Mouse (Mus musculus) hindbrain, embryonic 12.5 days (tissue): ENCODE measurements around the gene Hmga2. TPM values are rescaled to one million over a fixed set of nuclear protein-coding genes. Genes with fewer than 3 reads are reported as not detected.

Experiments used
- ATAC-seq: fragments of 200-750 bp; cut with Nextera tagmentation; 2 replicates; pipeline ENCODE4 v1.8.0; 2017; ENCODE audit warnings: moderate TSS enrichment; ENCODE audit not compliant: low FRiP score
- H3K27ac ChIP-seq: fragments of 300-500 bp; sonication (generic); 2 replicates; pipeline ENCODE4 v1.5.1; 2016; ENCODE audit warnings: mild to moderate bottlenecking
- H3K27me3 ChIP-seq: fragments of 300-500 bp; sonication (generic); 2 replicates; pipeline ENCODE4 v1.6.1; 2016; ENCODE audit warnings: mild to moderate bottlenecking
- H3K36me3 ChIP-seq: fragments of 300-500 bp; sonication (generic); 2 replicates; pipeline ENCODE4 v1.6.1; 2016; ENCODE audit warnings: mild to moderate bottlenecking
- H3K4me1 ChIP-seq: fragments of 300-500 bp; sonication (generic); 2 replicates; pipeline ENCODE4 v1.6.1; 2016
- H3K4me2 ChIP-seq: fragments of 300-500 bp; sonication (generic); replicated peaks from 2 replicates; pipeline ENCODE4 v1.6.1; 2016; ENCODE audit warnings: mild to moderate bottlenecking
- H3K4me3 ChIP-seq: fragments of 300-500 bp; sonication (generic); 2 replicates; pipeline ENCODE4 v1.5.1; 2016; ENCODE audit warnings: mild to moderate bottlenecking
- H3K9ac ChIP-seq: fragments of 300-500 bp; sonication (generic); 2 replicates; pipeline ENCODE4 v1.6.1; 2016; ENCODE audit warnings: mild to moderate bottlenecking, moderate library complexity
- H3K9me3 ChIP-seq: fragments of 300-500 bp; sonication (generic); replicated peaks from 2 replicates; pipeline ENCODE4 v1.6.1; 2016; ENCODE audit warnings: mild to moderate bottlenecking
- WGBS: fragments of 180-500 bp; shearing (Covaris S2); methylation state at CpG from one replicate; pipeline ENCODE4 v1.1.7; 2016; 5-methylcytosine and 5-hydroxymethylcytosine counted together
- polyA plus RNA-seq: library from polyadenylated mRNA; unstranded; fragments of >200 nt; fragmentation: Nextera tagmentation; extraction: Ambion mirVana; gene quantifications from 2 replicates; pipeline ENCODE4 v1.2.1, GENCODE M21; 2016

Hmga2 gene
- polyA plus RNA-seq, 1 experiment from 2014 or later: 26.5 TPM

- Histone ChIP-seq H3K4me1 (no peaks in the 10 kb centered on the region), H3K9me3 (peaks cover 13% of the 10 kb centered on the region), H3K36me3 (no peaks in the 10 kb centered on the region), H3K27me3 (no peaks in the 10 kb centered on the region), H3K4me3 (no peak overlapping the region), H3K4me2 (no peak overlapping the region), H3K27ac (no peak overlapping the region), H3K9ac (no peak overlapping the region)
- WGBS: 92% methylated on average over 3 of the region's 3 CpGs
- ATAC-seq: no peak
Measured at GRCm38 (mm10) chr10:120489611-120490010, 13.3 kb upstream of the Hmga2 start.

GRCm38 (mm10) chr10:120488526-120488925 lies 12.3 kb upstream of the Hmga2 start:
- no peak overlapping the region for H3K27ac ChIP-seq
- H3K4me1 ChIP-seq: no peaks in the 10 kb centered on the region
- ATAC-seq: no peak
- H3K9ac ChIP-seq: no peak overlapping the region
- H3K27me3 ChIP-seq: no peaks in the 10 kb centered on the region
- H3K4me2 ChIP-seq: no peak overlapping the region
- WGBS: 65% methylated on average over 4 of the region's 4 CpGs
- H3K36me3 ChIP-seq: no peaks in the 10 kb centered on the region
- H3K9me3 ChIP-seq: peaks cover 13% of the 10 kb centered on the region
- no peak overlapping the region for H3K4me3 ChIP-seq

- no peaks in the 10 kb centered on the region for H3K4me1 ChIP-seq
- no peak overlapping the region for H3K4me2 ChIP-seq
- no peaks in the 10 kb centered on the region for H3K36me3 ChIP-seq
- peaks cover 13% of the 10 kb centered on the region for H3K9me3 ChIP-seq
- ATAC-seq: no peak
- H3K4me3 ChIP-seq: no peak overlapping the region
- 89% methylated on average over 1 of the region's 1 CpGs for WGBS
- no peak overlapping the region for H3K9ac ChIP-seq
- H3K27ac ChIP-seq: no peak overlapping the region
- no peaks in the 10 kb centered on the region for H3K27me3 ChIP-seq
Measured at GRCm38 (mm10) chr10:120487881-120488280, 11.6 kb upstream of the Hmga2 start.

GRCm38 (mm10) chr10:120485461-120485860 lies 9.2 kb upstream of the Hmga2 start:
- no peak for ATAC-seq
- no peak overlapping the region for H3K9ac ChIP-seq
- H3K4me3 ChIP-seq: no peak overlapping the region
- no peak overlapping the region for H3K27ac ChIP-seq
- H3K4me1 ChIP-seq: no peaks in the 10 kb centered on the region
- no peaks in the 10 kb centered on the region for H3K27me3 ChIP-seq
- H3K4me2 ChIP-seq: no peak overlapping the region
- H3K9me3 ChIP-seq: peaks cover 13% of the 10 kb centered on the region
- WGBS: 86% methylated on average over 1 of the region's 1 CpGs
- H3K36me3 ChIP-seq: no peaks in the 10 kb centered on the region

- 85% methylated on average over 4 of the region's 4 CpGs for WGBS
- peaks cover 13% of the 10 kb centered on the region for H3K9me3 ChIP-seq
- no peak overlapping the region for H3K4me2 ChIP-seq
- no peaks in the 10 kb centered on the region for H3K4me1 ChIP-seq
- H3K27me3 ChIP-seq: no peaks in the 10 kb centered on the region
- H3K27ac ChIP-seq: no peak overlapping the region
- no peak overlapping the region for H3K4me3 ChIP-seq
- ATAC-seq: no peak
- no peaks in the 10 kb centered on the region for H3K36me3 ChIP-seq
- H3K9ac ChIP-seq: no peak overlapping the region
Measured at GRCm38 (mm10) chr10:120484144-120484543, 7.9 kb upstream of the Hmga2 start.

GRCm38 (mm10) chr10:120478164-120478563 lies 1.9 kb upstream of the Hmga2 start:
- no peak for ATAC-seq
- Histone ChIP-seq H3K9me3 (no peaks in the 10 kb centered on the region), H3K9ac (no peak overlapping the region), H3K27me3 (peaks cover 9% of the 10 kb centered on the region; the same call in 1 of the 2 replicates), H3K4me1 (peaks cover 20% of the 10 kb centered on the region), H3K36me3 (no peaks in the 10 kb centered on the region), H3K4me3 (peak overlapping the region; percentile 82), H3K27ac (no peak overlapping the region), H3K4me2 (peak overlapping the region; percentile 96)
- WGBS: under 1% methylated on average over 16 of the region's 16 CpGs

GRCm38 (mm10) chr10:120477501-120477900 lies 1.2 kb upstream of the Hmga2 start:
- no peak for ATAC-seq
- peak overlapping the region; percentile 89 for H3K9ac ChIP-seq
- peaks cover 10% of the 10 kb centered on the region; the same call in 1 of the 2 replicates for H3K27me3 ChIP-seq
- H3K4me2 ChIP-seq: peak overlapping the region; percentile 96
- peaks cover 22% of the 10 kb centered on the region for H3K4me1 ChIP-seq
- H3K36me3 ChIP-seq: no peaks in the 10 kb centered on the region
- peak overlapping the region; percentile 82 for H3K4me3 ChIP-seq
- under 1% methylated on average over 21 of the region's 21 CpGs for WGBS
- peak overlapping the region; percentile 89; the same call in 1 of the 2 replicates for H3K27ac ChIP-seq
- no peaks in the 10 kb centered on the region for H3K9me3 ChIP-seq

- peaks cover 22% of the 10 kb centered on the region for H3K4me1 ChIP-seq
- peak overlapping the region; percentile 89 for H3K9ac ChIP-seq
- peak; percentile 63 for ATAC-seq
- H3K9me3 ChIP-seq: no peaks in the 10 kb centered on the region
- H3K27me3 ChIP-seq: peaks cover 10% of the 10 kb centered on the region; the same call in 1 of the 2 replicates
- H3K36me3 ChIP-seq: no peaks in the 10 kb centered on the region
- H3K4me3 ChIP-seq: peak overlapping the region; percentile 82
- H3K4me2 ChIP-seq: peak overlapping the region; percentile 96
- WGBS: under 1% methylated on average over 44 of the region's 52 CpGs
- peak overlapping the region; percentile 89 for H3K27ac ChIP-seq
Measured at GRCm38 (mm10) chr10:120476516-120477336, 457 bp upstream of the Hmga2 start.

GRCm38 (mm10) chr10:120475041-120475541 lies 1.2 kb downstream of the Hmga2 start:
- peak overlapping the region; percentile 89 for H3K9ac ChIP-seq
- H3K36me3 ChIP-seq: no peaks in the 10 kb centered on the region
- H3K27me3 ChIP-seq: peaks cover 10% of the 10 kb centered on the region; the same call in 1 of the 2 replicates
- WGBS: under 1% methylated on average over 45 of the region's 45 CpGs
- H3K4me1 ChIP-seq: peaks cover 22% of the 10 kb centered on the region
- peak overlapping the region; percentile 89 for H3K27ac ChIP-seq
- ATAC-seq: peak; percentile 35
- peak overlapping the region; percentile 82 for H3K4me3 ChIP-seq
- H3K4me2 ChIP-seq: peak overlapping the region; percentile 96
- no peaks in the 10 kb centered on the region for H3K9me3 ChIP-seq

- Histone ChIP-seq H3K36me3 (peaks cover 4% of the 10 kb centered on the region; the same call in 1 of the 2 replicates), H3K9me3 (no peaks in the 10 kb centered on the region), H3K4me1 (peaks cover 22% of the 10 kb centered on the region), H3K4me3 (peak overlapping the region; percentile 82), H3K27me3 (peaks cover 10% of the 10 kb centered on the region; the same call in 1 of the 2 replicates), H3K4me2 (peak overlapping the region; percentile 96), H3K9ac (peak overlapping the region; percentile 89), H3K27ac (peak overlapping the region; percentile 89; the same call in 1 of the 2 replicates)
- ATAC-seq: no peak
- WGBS: under 1% methylated on average over 20 of the region's 20 CpGs
Measured at GRCm38 (mm10) chr10:120474301-120474700, 2.0 kb downstream of the Hmga2 start.

GRCm38 (mm10) chr10:120473218-120473617 lies 3.1 kb downstream of the Hmga2 start:
- Histone ChIP-seq H3K4me1 (peaks cover 19% of the 10 kb centered on the region), H3K36me3 (peaks cover 8% of the 10 kb centered on the region; the same call in 1 of the 2 replicates), H3K9me3 (no peaks in the 10 kb centered on the region), H3K27me3 (peaks cover 4% of the 10 kb centered on the region; the same call in 1 of the 2 replicates), H3K4me3 (peak overlapping the region; percentile 82), H3K27ac (no peak overlapping the region), H3K4me2 (peak overlapping the region; percentile 96), H3K9ac (no peak overlapping the region)
- 25% methylated on average over 4 of the region's 4 CpGs for WGBS
- ATAC-seq: no peak

- H3K4me3 ChIP-seq: peak overlapping the region; percentile 82; the same call in 1 of the 2 replicates
- H3K36me3 ChIP-seq: peaks cover 8% of the 10 kb centered on the region; the same call in 1 of the 2 replicates
- no peaks in the 10 kb centered on the region for H3K9me3 ChIP-seq
- H3K9ac ChIP-seq: no peak overlapping the region
- H3K27ac ChIP-seq: no peak overlapping the region
- H3K27me3 ChIP-seq: peaks cover 3% of the 10 kb centered on the region; the same call in 1 of the 2 replicates
- 55% methylated on average over 2 of the region's 2 CpGs for WGBS
- peak overlapping the region; percentile 96; the same call in 1 of the 2 replicates for H3K4me2 ChIP-seq
- no peak for ATAC-seq
- H3K4me1 ChIP-seq: peaks cover 13% of the 10 kb centered on the region
Measured at GRCm38 (mm10) chr10:120472606-120473005, 3.7 kb downstream of the Hmga2 start.
